In the genomic region with DNA sequence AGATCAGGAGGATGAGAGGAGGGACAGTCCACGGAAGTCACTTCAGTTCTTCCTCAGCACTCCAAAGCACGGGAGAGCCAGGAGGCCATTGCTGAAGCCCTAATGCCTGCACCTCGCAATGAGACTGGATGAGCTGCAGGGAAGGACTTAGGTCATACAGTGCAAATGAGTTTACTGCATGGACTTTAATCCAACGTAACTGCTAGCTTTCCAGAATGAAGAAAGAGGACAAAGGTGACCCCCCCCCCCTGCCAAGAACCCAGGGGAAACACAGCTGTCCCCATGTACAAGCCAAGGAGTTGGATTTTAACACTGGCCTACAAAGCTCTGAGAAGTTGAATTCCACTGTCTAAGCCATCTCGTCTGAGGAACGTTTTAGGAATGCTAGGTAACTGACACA, we compare ENCODE assay signal across 12 mouse cellular contexts. TPM values are rescaled to one million over a fixed set of nuclear protein-coding genes. Genes with fewer than 3 reads are reported as not detected.
DNase-seq lines count a peak whose midpoint lies in the region; ATAC-seq and TF ChIP-seq lines count a peak whose summit lies in the region.
"Had no signal": no experiment of that assay in that cellular context is flagged by ENCODE, and none has a peak within 500 bp of the region (broad histone marks: within the 10 kb centered on the region; RNA-seq: fewer than 3 reads in every experiment).

No protein-coding gene starts in this region.

- peaks cover 28% of the 10 kb centered on the region for H3K4me1 ChIP-seq in kidney, adult 2 months (ENCODE audit: control insufficient read depth, insufficient read depth, low read length)
- H3K4me1 ChIP-seq in intestine, embryonic 16.5 days (ENCODE audit: control insufficient read depth, insufficient read depth, low read length), result peaks cover 30% of the 10 kb centered on the region
- H3K4me1 ChIP-seq in liver, embryonic 15.5 days (replicated peaks), result peaks cover 35% of the 10 kb centered on the region

- WGBS in kidney, adult 2 months, result 43% methylated on average over 6 of the region's 6 CpGs
- WGBS in intestine, embryonic 16.5 days, result 55% methylated on average over 6 of the region's 6 CpGs
- whole genome bisulfite sequencing in liver, embryonic 15.5 days (ENCODE audit: insufficient replicate concordance), result 61% methylated on average over 6 of the region's 6 CpGs

- peak overlapping the region; percentile 81 for H3K27ac ChIP-seq in kidney, adult 2 months (ENCODE audit: insufficient read depth, low read depth, low read length)
- H3K27ac ChIP-seq in intestine, embryonic 16.5 days (ENCODE audit: low read length), result peak overlapping the region; percentile 67
- H3K27ac ChIP-seq in liver, embryonic 15.5 days (replicated peaks), result peak overlapping the region; percentile 79
- H3K27ac ChIP-seq: lung, embryonic 15.5 days had no signal

- peak; percentile 75 for DNase-seq in kidney, adult 2 months
- DNase-seq in kidney, adult 18-20 months, result no peak
- peak; percentile 62 for DNase-seq in adipocyte (ENCODE audit: low spot score)
- DNase-seq in c-Kit-positive CD71-positive TER-119-positive erythroid progenitor cells, embryonic 14.5 days (ENCODE audit: low spot score), result no peak
- DNase-seq in adrenal gland, adult 8-10 months, result no peak
- DNase-seq in left cerebral cortex, adult 9 months (ENCODE audit: low spot score in 2 of 2), result no peak
- DNase-seq: embryo, embryonic 11 days; gastrocnemius, postnatal 14 days had no signal

- H3K27me3 ChIP-seq in kidney, adult 2 months (replicated peaks; ENCODE audit: control insufficient read depth, insufficient read depth, low read length), result no peaks in the 10 kb centered on the region
- H3K27me3 ChIP-seq in intestine, embryonic 16.5 days (replicated peaks; ENCODE audit: control insufficient read depth, insufficient read depth, low read length), result no peaks in the 10 kb centered on the region
- H3K27me3 ChIP-seq in liver, embryonic 15.5 days, result no peaks in the 10 kb centered on the region
- H3K27me3 ChIP-seq: lung, embryonic 15.5 days had no signal

- TF ChIP-seq POLR2A in kidney, adult 2 months (IDR thresholded peaks at IDR 0.05; ENCODE audit: low read depth, low read length), result no peak

- no peak overlapping the region for H3K4me2 ChIP-seq in intestine, embryonic 16.5 days (ENCODE audit: low read depth, low read length)
- H3K4me2 ChIP-seq in liver, embryonic 15.5 days, result no peak overlapping the region
- H3K4me2 ChIP-seq: lung, embryonic 15.5 days had no signal

- TF ChIP-seq CTCF in kidney, adult 2 months (conservative IDR thresholded peaks at IDR 0.05; ENCODE audit: insufficient read depth, insufficient read length, low read depth, low read length), result no peak

- ATAC-seq in intestine, embryonic 16.5 days, result peak; percentile 89
- peak; percentile 16; the same call in 1 of the 2 replicates for ATAC-seq in liver, embryonic 15.5 days (ENCODE audit: insufficient read depth)

- H3K36me3 ChIP-seq in kidney, adult 2 months (ENCODE audit: control insufficient read depth, insufficient read depth, low read length), result no peaks in the 10 kb centered on the region; the same call in none of the 2 replicates
- peaks cover 13% of the 10 kb centered on the region; the same call in 1 of the 2 replicates for H3K36me3 ChIP-seq in intestine, embryonic 16.5 days (ENCODE audit: control insufficient read depth, insufficient read depth, low read length)
- H3K36me3 ChIP-seq in liver, embryonic 15.5 days (replicated peaks), result peaks cover 39% of the 10 kb centered on the region

- no peaks in the 10 kb centered on the region for H3K9me3 ChIP-seq in intestine, embryonic 16.5 days (ENCODE audit: control insufficient read depth, low read length)
- no peaks in the 10 kb centered on the region for H3K9me3 ChIP-seq in liver, embryonic 15.5 days (replicated peaks)
- H3K9me3 ChIP-seq: lung, embryonic 15.5 days; midbrain, embryonic 10.5 days had no signal

- 0 out of 2 replicates have a peak overlapping the region, but pooled peaks have one; percentile 13 for H3K9ac ChIP-seq in intestine, embryonic 16.5 days (ENCODE audit: low read depth, low read length)
- no peak overlapping the region for H3K9ac ChIP-seq in liver, embryonic 15.5 days
- H3K9ac ChIP-seq: lung, embryonic 15.5 days had no signal

- no peak overlapping the region for H3K4me3 ChIP-seq in kidney, adult 2 months (ENCODE audit: insufficient read depth, low read depth, low read length)
- no peak overlapping the region for H3K4me3 ChIP-seq in intestine, embryonic 16.5 days (ENCODE audit: low read length)
- no peak overlapping the region for H3K4me3 ChIP-seq in liver, embryonic 15.5 days (replicated peaks)
- H3K4me3 ChIP-seq: lung, embryonic 15.5 days; midbrain, embryonic 10.5 days had no signal

RNA-seq across cellular contexts. Expression of gene Fez2, which starts 16.6 kb away (rescaled TPM):
- polyA plus RNA-seq in kidney, adult 2 months (2012; rRNA removed), result 37.1 and 42.9 TPM in 2 replicates
- 38.5 and 41.2 TPM in 2 replicates for polyA plus RNA-seq in intestine, embryonic 16.5 days (2015; fragmentation: Nextera tagmentation; extraction: Ambion mirVana)
- polyA plus RNA-seq in liver, embryonic 15.5 days (2015; fragmentation: Nextera tagmentation; extraction: Ambion mirVana), result 18.7 TPM in 2 replicates
- 10 to 100 TPM; 56.4 to 85.3 (median 72.8) TPM for total RNA-seq in adrenal gland, adult 8-10 months (2022)

Comparison
In these comparisons a context has a peak if more than half of its experiments do, and no peak if none do; other contexts are left out.
1. DNase-seq: peak in kidney, adult 2 months (single experiment) and adipocyte (single experiment); none in kidney, adult 18-20 months (single experiment), c-Kit-positive CD71-positive TER-119-positive erythroid progenitor cells, embryonic 14.5 days (single experiment), adrenal gland, adult 8-10 months (single experiment) and left cerebral cortex, adult 9 months (0 of 2).
2. Peak in every context shown above with its lines, with median percentiles within 50 percentile points of each other: H3K27ac ChIP-seq.